Comparison of ENCODE assay signal across 10 mouse cellular contexts in the genomic region with DNA sequence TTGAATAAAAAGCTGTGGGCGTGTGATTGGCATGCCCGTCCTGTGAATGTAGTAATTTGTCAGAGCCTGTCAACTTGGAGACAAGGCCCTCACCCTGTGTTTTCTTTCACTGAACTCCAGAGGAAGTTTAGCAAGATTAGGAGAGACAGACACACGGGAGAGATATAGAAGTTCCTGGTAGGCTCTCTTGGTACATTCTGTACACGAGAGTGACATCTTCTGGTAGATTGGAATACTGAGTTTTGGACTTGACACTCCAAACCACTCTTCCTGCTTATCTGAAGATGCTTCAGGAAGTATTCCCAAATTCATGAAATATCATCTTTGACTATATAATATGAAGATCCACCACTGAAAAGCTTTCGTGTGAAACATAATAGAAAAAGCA.
A peak's percentile ranks its signal among the peaks of the same experiment; 100 is the strongest.
DNase-seq lines count a peak whose midpoint lies in the region; ATAC-seq lines count a peak whose summit lies in the region.
"Had no signal": no experiment of that assay in that cellular context is flagged by ENCODE, and none has a peak within 500 bp of the region (broad histone marks: within the 10 kb centered on the region; RNA-seq: fewer than 3 reads in every experiment).

No protein-coding gene starts in this region.

- H3K9me3 ChIP-seq in lung, embryonic 15.5 days: no peaks in the 10 kb centered on the region
- H3K9me3 ChIP-seq in forebrain, embryonic 12.5 days: no peaks in the 10 kb centered on the region
- H3K9me3 ChIP-seq: embryonic facial prominence, embryonic 13.5 days had no signal

- no peak overlapping the region for H3K27ac ChIP-seq in lung, embryonic 15.5 days
- no peak overlapping the region for H3K27ac ChIP-seq in forebrain, embryonic 12.5 days
- H3K27ac ChIP-seq: embryonic facial prominence, embryonic 13.5 days had no signal

- WGBS in lung, embryonic 15.5 days: 23% methylated on average over 5 of the region's 5 CpGs
- 44% methylated on average over 5 of the region's 5 CpGs for WGBS in forebrain, embryonic 12.5 days

- H3K9ac ChIP-seq in lung, embryonic 15.5 days: no peak overlapping the region
- H3K9ac ChIP-seq in forebrain, embryonic 12.5 days: no peak overlapping the region
- H3K9ac ChIP-seq: embryonic facial prominence, embryonic 13.5 days had no signal

- no peaks in the 10 kb centered on the region for H3K4me1 ChIP-seq in lung, embryonic 15.5 days
- peaks cover 3% of the 10 kb centered on the region for H3K4me1 ChIP-seq in forebrain, embryonic 12.5 days
- H3K4me1 ChIP-seq: embryonic facial prominence, embryonic 13.5 days had no signal

- H3K36me3 ChIP-seq in lung, embryonic 15.5 days: no peaks in the 10 kb centered on the region
- H3K36me3 ChIP-seq in forebrain, embryonic 12.5 days (replicated peaks): no peaks in the 10 kb centered on the region
- H3K36me3 ChIP-seq: embryonic facial prominence, embryonic 13.5 days had no signal

- no peaks in the 10 kb centered on the region for H3K27me3 ChIP-seq in lung, embryonic 15.5 days
- no peaks in the 10 kb centered on the region for H3K27me3 ChIP-seq in forebrain, embryonic 12.5 days
- H3K27me3 ChIP-seq: embryonic facial prominence, embryonic 13.5 days had no signal

- DNase-seq in frontal cortex, postnatal 25 days (ENCODE audit: low spot score in 2 of 2): no peak
- no peak for DNase-seq in lung, adult 18-20 months
- DNase-seq in retina, postnatal 1 day: peak; percentile 64
- DNase-seq in layer of hippocampus, postnatal 36 days: no peak
- DNase-seq: heart, postnatal 36 days had no signal

- ATAC-seq in frontal cortex, adult (ENCODE audit: low TSS enrichment): peak; percentile 91
- ATAC-seq in lung, embryonic 15.5 days (ENCODE audit: borderline replicate concordance, extremely low read depth, low FRiP score, low TSS enrichment): peak; percentile 23; the same call in 1 of the 2 replicates
- peak; percentile 40; the same call in 1 of the 2 replicates for ATAC-seq in forebrain, embryonic 12.5 days (ENCODE audit: low FRiP score)
- no peak for ATAC-seq in erythroid progenitor cell, adult 5-6 weeks (replicated peaks; ENCODE audit: low FRiP score, poor library complexity, severe bottlenecking)

- H3K4me2 ChIP-seq in lung, embryonic 15.5 days: no peak overlapping the region
- no peak overlapping the region for H3K4me2 ChIP-seq in forebrain, embryonic 12.5 days
- H3K4me2 ChIP-seq: embryonic facial prominence, embryonic 13.5 days had no signal

- no peak overlapping the region for H3K4me3 ChIP-seq in lung, embryonic 15.5 days
- H3K4me3 ChIP-seq in forebrain, embryonic 12.5 days (replicated peaks): no peak overlapping the region
- H3K4me3 ChIP-seq: embryonic facial prominence, embryonic 13.5 days had no signal
